Mouse (Mus musculus) hindbrain, embryonic 15.5 days (tissue): ENCODE measurements around the gene Ptprs. TPM values are rescaled to one million over a fixed set of nuclear protein-coding genes. Genes with fewer than 3 reads are reported as not detected.
"Not testable (repeated sequence)": the region's sequence is repeated elsewhere in the genome, so short reads cannot be mapped to it uniquely, and the experiment has no call there.

Source experiments
- ATAC-seq: fragments of 200-750 bp; cut with Nextera tagmentation; 2 replicates; pipeline ENCODE4 v1.8.0; 2017; ENCODE audit warnings: low read depth, moderate number of reproducible peaks, moderate TSS enrichment; ENCODE audit not compliant: low FRiP score
- H3K27ac ChIP-seq: fragments of 300-500 bp; sonication (generic); replicated peaks from 2 replicates; pipeline ENCODE4 v1.5.1; 2015; ENCODE audit warnings: mild to moderate bottlenecking, inconsistent platforms
- H3K27me3 ChIP-seq: fragments of 300-500 bp; sonication (generic); 2 replicates; pipeline ENCODE4 v1.6.1; 2015; ENCODE audit warnings: control low read depth, inconsistent platforms
- H3K36me3 ChIP-seq: fragments of 300-500 bp; sonication (generic); 2 replicates; pipeline ENCODE4 v1.6.1; 2015; ENCODE audit warnings: control low read depth, inconsistent platforms
- H3K4me1 ChIP-seq: fragments of 300-500 bp; sonication (generic); replicated peaks from 2 replicates; pipeline ENCODE4 v1.6.1; 2015; ENCODE audit warnings: control low read depth, inconsistent platforms
- H3K4me2 ChIP-seq: fragments of 300-500 bp; sonication (generic); 2 replicates; pipeline ENCODE4 v1.6.1; 2015; ENCODE audit warnings: moderate library complexity, mild to moderate bottlenecking, inconsistent platforms
- H3K4me3 ChIP-seq: fragments of 300-500 bp; sonication (generic); 2 replicates; pipeline ENCODE4 v1.5.1; 2015; ENCODE audit warnings: mild to moderate bottlenecking, inconsistent platforms
- H3K9ac ChIP-seq: fragments of 300-500 bp; sonication (generic); 2 replicates; pipeline ENCODE4 v1.6.1; 2015; ENCODE audit warnings: inconsistent platforms
- H3K9me3 ChIP-seq: fragments of 300-500 bp; sonication (generic); 2 replicates; pipeline ENCODE4 v1.6.1; 2016; ENCODE audit warnings: control low read depth, inconsistent platforms
- WGBS: fragments of 180-500 bp; shearing (Covaris S2); methylation state at CpG from one replicate; pipeline ENCODE4 v1.1.7; 2015; 5-methylcytosine and 5-hydroxymethylcytosine counted together
- polyA plus RNA-seq: library from polyadenylated mRNA; unstranded; fragments of >200 nt; fragmentation: Nextera tagmentation; extraction: Ambion mirVana; gene quantifications from 2 replicates; pipeline ENCODE4 v1.2.1, GENCODE M21; 2015

The Ptprs gene
- polyA plus RNA-seq, 1 experiment from 2014 or later: 302 TPM

GRCm38 (mm10) chr17:56509021-56509640 is 32.8 kb upstream of the Ptprs start:
- H3K4me3 ChIP-seq: no peak overlapping the region
- no peak for ATAC-seq
- H3K9ac ChIP-seq: no peak overlapping the region
- peaks cover 47% of the 10 kb centered on the region for H3K4me1 ChIP-seq
- H3K4me2 ChIP-seq: peak overlapping the region; percentile 23
- H3K36me3 ChIP-seq: no peaks in the 10 kb centered on the region
- 36% methylated on average over 10 of the region's 10 CpGs for WGBS
- peak overlapping the region; percentile 48 for H3K27ac ChIP-seq
- H3K9me3 ChIP-seq: no peaks in the 10 kb centered on the region
- H3K27me3 ChIP-seq: peaks cover 31% of the 10 kb centered on the region

- Histone ChIP-seq H3K27ac (peak overlapping the region; percentile 98), H3K9ac (peak overlapping the region; percentile 82), H3K4me2 (peak overlapping the region; percentile 98), H3K4me3 (peak overlapping the region; percentile 58), H3K27me3 (peaks cover 24% of the 10 kb centered on the region), H3K4me1 (peaks cover 48% of the 10 kb centered on the region), H3K36me3 (no peaks in the 10 kb centered on the region), H3K9me3 (no peaks in the 10 kb centered on the region)
- WGBS: under 1% methylated on average over 41 of the region's 42 CpGs
- ATAC-seq: peak; percentile 94
Measured at GRCm38 (mm10) chr17:56507161-56508068, 31.1 kb upstream of the Ptprs start.

- H3K4me1 ChIP-seq: peaks cover 51% of the 10 kb centered on the region
- peaks cover 15% of the 10 kb centered on the region for H3K27me3 ChIP-seq
- peak overlapping the region; percentile 58 for H3K4me3 ChIP-seq
- WGBS: 56% methylated on average over 15 of the region's 15 CpGs
- H3K9ac ChIP-seq: peak overlapping the region; percentile 82
- peak overlapping the region; percentile 98 for H3K4me2 ChIP-seq
- H3K27ac ChIP-seq: peak overlapping the region; percentile 98
- ATAC-seq: no peak
- H3K9me3 ChIP-seq: no peaks in the 10 kb centered on the region
- H3K36me3 ChIP-seq: no peaks in the 10 kb centered on the region
Measured at GRCm38 (mm10) chr17:56506417-56507065, 30.3 kb upstream of the Ptprs start.

GRCm38 (mm10) chr17:56505401-56505800 is 29.1 kb upstream of the Ptprs start:
- Histone ChIP-seq H3K4me3 (no peak overlapping the region), H3K9ac (no peak overlapping the region), H3K27ac (peak overlapping the region; percentile 56), H3K27me3 (peaks cover 5% of the 10 kb centered on the region), H3K9me3 (no peaks in the 10 kb centered on the region), H3K4me2 (no peak overlapping the region), H3K36me3 (no peaks in the 10 kb centered on the region), H3K4me1 (peaks cover 48% of the 10 kb centered on the region)
- no peak for ATAC-seq
- WGBS: 73% methylated on average over 10 of the region's 10 CpGs

- Histone ChIP-seq H3K4me1 (peaks cover 43% of the 10 kb centered on the region), H3K36me3 (no peaks in the 10 kb centered on the region)
- 18% methylated on average over 9 of the region's 9 CpGs for WGBS
Measured at GRCm38 (mm10) chr17:56502526-56502925, 26.2 kb upstream of the Ptprs start.

GRCm38 (mm10) chr17:56501635-56502400 is 25.5 kb upstream of the Ptprs start:
- not testable (repeated sequence) for ATAC-seq, H3K9me3 ChIP-seq, H3K4me2 ChIP-seq, H3K36me3 ChIP-seq, H3K9ac ChIP-seq, H3K4me3 ChIP-seq, H3K27me3 ChIP-seq
- Histone ChIP-seq H3K4me1 (peaks cover 36% of the 10 kb centered on the region), H3K27ac (peak overlapping the region; percentile 67)
- 12% methylated on average over 2 of the region's 2 CpGs for WGBS

More at GRCm38 (mm10) chr17:56502526-56502925, 26.2 kb upstream of the Ptprs start:
- H3K27me3 ChIP-seq: no peaks in the 10 kb centered on the region
- peak overlapping the region; percentile 67 for H3K27ac ChIP-seq
- ATAC-seq: peak; percentile 64
- H3K9ac ChIP-seq: no peak overlapping the region
- no peak overlapping the region for H3K4me3 ChIP-seq
- H3K9me3 ChIP-seq: no peaks in the 10 kb centered on the region
- H3K4me2 ChIP-seq: no peak overlapping the region

GRCm38 (mm10) chr17:56499229-56499628 is 22.9 kb upstream of the Ptprs start:
- no peak for ATAC-seq
- H3K9me3 ChIP-seq: no peaks in the 10 kb centered on the region
- H3K4me1 ChIP-seq: peaks cover 27% of the 10 kb centered on the region
- H3K27ac ChIP-seq: no peak overlapping the region
- no peak overlapping the region for H3K9ac ChIP-seq
- H3K4me3 ChIP-seq: no peak overlapping the region
- H3K27me3 ChIP-seq: no peaks in the 10 kb centered on the region
- no peaks in the 10 kb centered on the region for H3K36me3 ChIP-seq
- no peak overlapping the region for H3K4me2 ChIP-seq
- 53% methylated on average over 5 of the region's 5 CpGs for WGBS

- Histone ChIP-seq H3K4me1 (peaks cover 13% of the 10 kb centered on the region; the same call in 1 of the 2 replicates), H3K27me3 (no peaks in the 10 kb centered on the region), H3K9me3 (no peaks in the 10 kb centered on the region), H3K27ac (no peak overlapping the region), H3K4me3 (no peak overlapping the region), H3K9ac (no peak overlapping the region), H3K4me2 (no peak overlapping the region), H3K36me3 (no peaks in the 10 kb centered on the region)
- 69% methylated on average over 2 of the region's 2 CpGs for WGBS
- ATAC-seq: no peak
Measured at GRCm38 (mm10) chr17:56494480-56494879, 18.2 kb upstream of the Ptprs start.

GRCm38 (mm10) chr17:56493841-56494240 is 17.6 kb upstream of the Ptprs start:
- Histone ChIP-seq H3K27ac (no peak overlapping the region), H3K9me3 (no peaks in the 10 kb centered on the region), H3K9ac (no peak overlapping the region), H3K4me2 (no peak overlapping the region), H3K4me3 (no peak overlapping the region), H3K4me1 (peaks cover 8% of the 10 kb centered on the region; the same call in 1 of the 2 replicates), H3K36me3 (no peaks in the 10 kb centered on the region), H3K27me3 (no peaks in the 10 kb centered on the region)
- ATAC-seq: no peak
- WGBS: 95% methylated on average over 2 of the region's 2 CpGs

GRCm38 (mm10) chr17:56490438-56491152 is 14.3 kb upstream of the Ptprs start:
- Histone ChIP-seq H3K4me2 (no peak overlapping the region), H3K36me3 (no peaks in the 10 kb centered on the region), H3K9me3 (no peaks in the 10 kb centered on the region), H3K4me3 (no peak overlapping the region), H3K9ac (no peak overlapping the region), H3K27ac (no peak overlapping the region), H3K4me1 (peaks cover 24% of the 10 kb centered on the region), H3K27me3 (no peaks in the 10 kb centered on the region)
- WGBS: 79% methylated on average over 7 of the region's 7 CpGs
- ATAC-seq: no peak

GRCm38 (mm10) chr17:56488028-56488427 is 11.7 kb upstream of the Ptprs start:
- 1% methylated on average over 12 of the region's 12 CpGs for WGBS
- Histone ChIP-seq H3K9ac (no peak overlapping the region), H3K4me2 (peak overlapping the region; percentile 20; the same call in 1 of the 2 replicates), H3K9me3 (no peaks in the 10 kb centered on the region), H3K27ac (peak overlapping the region; percentile 81), H3K4me1 (peaks cover 28% of the 10 kb centered on the region), H3K4me3 (no peak overlapping the region), H3K27me3 (no peaks in the 10 kb centered on the region), H3K36me3 (no peaks in the 10 kb centered on the region)
- peak; percentile 68 for ATAC-seq
